Mouse (Mus musculus) heart, postnatal 0 days (tissue): ENCODE measurements around the gene Cdkn2d.

Source experiments
- CTCF ChIP-seq: IDR thresholded peaks from 2 replicates; pipeline ENCODE4 v1.5.1; 2016; ENCODE audit warnings: antibody characterized with exemption, control low read depth, low read depth
- EP300 ChIP-seq: IDR thresholded peaks from 2 replicates; pipeline ENCODE4 v1.6.1; 2016; ENCODE audit warnings: antibody characterized with exemption, low read depth

DNA sequence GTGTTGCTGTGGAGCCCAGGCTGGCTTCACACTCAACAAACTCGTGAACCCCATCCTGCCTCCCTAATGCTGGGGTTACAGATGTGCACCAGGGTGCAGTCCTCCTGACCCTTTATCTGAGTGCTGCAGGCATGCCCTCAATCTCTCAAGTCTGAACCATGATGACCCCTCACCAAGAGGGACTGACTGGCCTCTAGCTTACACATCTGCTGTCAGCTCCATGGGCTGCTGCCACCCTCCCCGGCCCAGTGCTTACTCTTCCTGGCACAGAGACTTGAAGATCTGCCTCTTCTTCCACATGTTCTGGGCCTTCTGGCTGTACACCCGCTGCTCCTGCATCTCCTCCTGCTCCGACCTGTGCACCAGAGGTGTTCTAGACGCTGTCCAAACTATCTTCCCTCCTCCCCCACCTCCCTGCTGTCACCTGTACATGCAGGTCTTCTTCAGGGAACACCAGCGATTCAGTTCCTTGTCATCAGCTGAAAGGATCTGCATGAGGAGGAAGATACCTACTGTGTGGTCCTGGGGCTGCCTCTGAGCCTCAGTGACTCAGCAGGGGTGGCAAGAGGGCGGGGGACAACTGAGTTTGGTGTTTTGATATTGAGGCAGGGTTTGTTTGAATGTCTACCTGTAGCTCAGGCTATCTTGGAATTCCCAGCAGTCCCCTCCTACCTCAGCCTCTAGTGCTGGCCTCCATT, 16.0 kb downstream of the Cdkn2d start:
- no peak for TF ChIP-seq EP300
- TF ChIP-seq CTCF, result no peak
